Mouse (Mus musculus) liver, embryonic 14.5 days (tissue): Measurements from ENCODE around the gene Ppfia3. TPM values are rescaled to one million over a fixed set of nuclear protein-coding genes. Genes with fewer than 3 reads are reported as not detected.

Source experiments
- ATAC-seq: fragments of 200-750 bp; cut with Nextera tagmentation; 2 replicates; pipeline ENCODE4 v1.8.0; 2017; ENCODE audit warnings: moderate number of reproducible peaks, mild to moderate bottlenecking, moderate library complexity; ENCODE audit not compliant: insufficient read depth
- DNase-seq, 3 experiments: peaks; one replicate each; pipeline ENCODE4 v3.0.0-alpha.2; 2012 to 2013; ENCODE audit warnings: low read depth in 3 of 3, low spot score in 3 of 3
- H3K27ac ChIP-seq: fragments of 300-500 bp; sonication (generic); 2 replicates; pipeline ENCODE4 v1.5.1; 2014; ENCODE audit warnings: moderate library complexity, mild to moderate bottlenecking, control low read depth, inconsistent platforms
- H3K27me3 ChIP-seq: fragments of 300-500 bp; sonication (generic); 2 replicates; pipeline ENCODE4 v1.6.1; 2014; ENCODE audit warnings: mild to moderate bottlenecking, low read length, moderate library complexity; ENCODE audit not compliant: control insufficient read depth, insufficient read depth
- H3K36me3 ChIP-seq: fragments of 300-500 bp; sonication (generic); replicated peaks from 2 replicates; pipeline ENCODE4 v1.6.1; 2014; ENCODE audit warnings: low read depth; ENCODE audit not compliant: control insufficient read depth, insufficient read depth
- H3K4me1 ChIP-seq, 2 experiments: fragments of 200-500 bp in 1 of 2; fragments of 300-500 bp in 1 of 2; sonication (generic) in 1 of 2; replicated peaks; 2 replicates each; pipeline ENCODE4 v1.6.1; 2012 to 2014; ENCODE audit warnings: antibody characterized with exemption in 1 of 2, inconsistent platforms in 1 of 2, low read length in 1 of 2; ENCODE audit not compliant: control insufficient read depth in 2 of 2, insufficient read depth in 2 of 2
- H3K4me2 ChIP-seq: fragments of 300-500 bp; sonication (generic); 2 replicates; pipeline ENCODE4 v1.6.1; 2014; ENCODE audit warnings: low read depth, mild to moderate bottlenecking, control low read depth, moderate library complexity
- H3K4me3 ChIP-seq, 2 experiments: fragments of 200-500 bp in 1 of 2; fragments of 300-500 bp in 1 of 2; sonication (generic) in 1 of 2; 2 replicates each; pipeline ENCODE4 v1.5.1; 2012 to 2014; ENCODE audit warnings: low read depth in 2 of 2, low read length in 2 of 2, mild to moderate bottlenecking in 2 of 2, control low read depth in 1 of 2, inconsistent platforms in 1 of 2, moderate library complexity in 1 of 2; ENCODE audit not compliant: insufficient read depth in 1 of 2
- H3K9ac ChIP-seq: fragments of 300-500 bp; sonication (generic); replicated peaks from 2 replicates; pipeline ENCODE4 v1.6.1; 2014; ENCODE audit warnings: mild to moderate bottlenecking, control low read depth, moderate library complexity
- H3K9me3 ChIP-seq: fragments of 300-500 bp; sonication (generic); 2 replicates; pipeline ENCODE4 v1.6.1; 2016; ENCODE audit warnings: low read length, mixed read lengths; ENCODE audit not compliant: control insufficient read depth
- CTCF ChIP-seq: IDR thresholded peaks from 2 replicates; pipeline ENCODE4 v1.5.1; 2016; ENCODE audit warnings: antibody characterized with exemption, low read depth, control low read depth
- EP300 ChIP-seq: IDR thresholded peaks from 2 replicates; pipeline ENCODE4 v1.6.1; 2016; ENCODE audit warnings: antibody characterized with exemption, low read depth
- WGBS: fragments of 180-500 bp; shearing (Covaris S2); extraction: QIAGEN DNeasy Blood & Tissue Kit; methylation state at CpG from one replicate; pipeline ENCODE4 v1.1.7; 2014; ENCODE audit not compliant: insufficient replicate concordance; 5-methylcytosine and 5-hydroxymethylcytosine counted together
- polyA plus RNA-seq, 2 experiments: library from polyadenylated mRNA; depleted of rRNA in 1 of 2; stranded (reverse) in 1 of 2; unstranded in 1 of 2; fragments of >200 nt; fragmentation: Nextera tagmentation in 1 of 2; extraction: Ambion mirVana in 1 of 2; gene quantifications; 2 replicates each; pipeline versions ENCODE4 v1.2.1 to v1.2.3; 2012 to 2014

Ppfia3 gene
- polyA plus RNA-seq, 2 experiments: 0.21 TPM; not detected in 1

DNA sequence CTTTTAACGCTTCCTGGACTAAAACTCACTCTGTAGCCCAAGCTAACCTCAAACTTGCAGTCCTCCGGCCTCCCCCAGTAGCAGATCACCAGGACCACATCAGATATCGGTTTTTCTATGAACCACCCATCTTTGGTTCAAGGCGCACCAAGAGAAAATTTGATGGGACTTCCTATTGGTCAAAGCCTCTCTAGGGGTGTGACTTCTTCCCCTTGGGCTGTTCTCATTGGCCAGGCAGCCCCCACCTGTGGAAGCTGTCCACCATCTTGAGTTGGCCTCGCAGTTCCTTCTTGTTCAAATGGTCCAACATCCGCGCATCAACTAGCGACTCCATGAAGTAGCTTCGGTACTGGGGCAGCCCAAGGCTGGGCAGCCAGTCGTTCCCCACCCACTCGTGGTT, 24.7 kb downstream of the Ppfia3 start:
- no peak overlapping the region for H3K4me3 ChIP-seq
- H3K27ac ChIP-seq: no peak overlapping the region
- H3K9me3 ChIP-seq: no peaks in the 10 kb centered on the region
- ATAC-seq (no peak), DNase-seq (no peak)
- WGBS: 70% methylated on average over 11 of the region's 11 CpGs
- TF ChIP-seq EP300: no peak
- no peak for TF ChIP-seq CTCF
- H3K36me3 ChIP-seq: no peaks in the 10 kb centered on the region
- H3K9ac ChIP-seq: no peak overlapping the region
- peaks cover 15 to 31% of the 10 kb centered on the region in 2 experiments for H3K4me1 ChIP-seq
- peaks cover 2% of the 10 kb centered on the region; the same call in 1 of the 2 replicates for H3K27me3 ChIP-seq
- no peak overlapping the region for H3K4me2 ChIP-seq

DNA sequence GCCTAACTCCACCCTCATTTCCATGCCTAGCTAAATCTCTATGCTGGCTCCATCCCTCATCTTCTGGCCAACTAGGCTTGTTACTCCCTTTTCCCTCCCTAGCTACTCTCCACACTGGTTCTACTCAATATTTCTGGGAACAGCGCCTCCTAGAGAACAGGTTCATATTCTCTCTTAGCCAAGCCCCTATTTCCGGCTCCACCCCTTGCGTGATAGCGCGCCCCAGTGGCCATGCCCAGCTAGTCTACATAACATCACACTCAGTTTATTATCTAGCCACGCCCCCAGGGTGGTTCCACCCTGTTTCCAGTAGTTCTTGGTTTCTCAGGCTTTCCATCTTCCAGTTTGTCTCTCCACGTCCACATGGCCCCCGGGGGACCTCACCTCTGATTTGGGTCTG, 25.5 kb downstream of the Ppfia3 start:
- peaks cover 15 to 31% of the 10 kb centered on the region in 2 experiments for H3K4me1 ChIP-seq
- no peak overlapping the region for H3K4me3 ChIP-seq
- DNase-seq (peak; percentile 76 to 82 (median 77)), ATAC-seq (peak; percentile 50)
- no peaks in the 10 kb centered on the region for H3K9me3 ChIP-seq
- no peak overlapping the region for H3K9ac ChIP-seq
- no peak for TF ChIP-seq EP300
- peak; percentile 87 for TF ChIP-seq CTCF
- 2% methylated on average over 8 of the region's 8 CpGs for WGBS
- peaks cover 2% of the 10 kb centered on the region; the same call in 1 of the 2 replicates for H3K27me3 ChIP-seq
- H3K36me3 ChIP-seq: no peaks in the 10 kb centered on the region
- H3K27ac ChIP-seq: no peak overlapping the region
- H3K4me2 ChIP-seq: peak overlapping the region; percentile 81

DNA sequence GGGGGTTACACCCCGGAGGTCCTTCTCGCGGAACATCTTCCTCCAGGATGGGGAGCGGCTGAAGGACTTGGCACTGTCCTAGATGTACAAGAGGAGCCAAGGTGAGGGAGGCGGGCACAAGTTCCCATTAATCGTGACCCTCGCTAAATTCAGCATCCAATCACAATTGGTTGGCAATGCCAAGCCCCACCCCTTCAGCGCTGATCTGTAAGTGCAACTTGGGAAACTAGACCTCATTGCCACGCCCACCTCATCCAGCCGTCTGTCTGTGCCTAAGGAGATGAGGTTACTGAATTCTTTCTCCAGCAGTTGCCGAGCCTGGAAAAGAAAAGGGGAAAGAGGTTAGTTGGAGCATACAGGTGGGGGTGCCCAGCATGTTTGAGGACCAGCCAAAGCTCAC, 26.1 kb downstream of the Ppfia3 start:
- TF ChIP-seq CTCF: no peak
- TF ChIP-seq EP300: no peak
- H3K4me1 ChIP-seq: peaks cover 15 to 31% of the 10 kb centered on the region in 2 experiments
- H3K4me3 ChIP-seq: peak overlapping the region; percentile 36 to 51
- ATAC-seq: peak; percentile 42; the same call in 1 of the 2 replicates
- H3K27me3 ChIP-seq: peaks cover 2% of the 10 kb centered on the region; the same call in 1 of the 2 replicates
- H3K27ac ChIP-seq: no peak overlapping the region
- no peak overlapping the region for H3K9ac ChIP-seq
- DNase-seq: peak; percentile 56 to 57 (median 57)
- 1% methylated on average over 11 of the region's 11 CpGs for WGBS
- peak overlapping the region; percentile 81 for H3K4me2 ChIP-seq
- no peaks in the 10 kb centered on the region for H3K36me3 ChIP-seq
- no peaks in the 10 kb centered on the region for H3K9me3 ChIP-seq

DNA sequence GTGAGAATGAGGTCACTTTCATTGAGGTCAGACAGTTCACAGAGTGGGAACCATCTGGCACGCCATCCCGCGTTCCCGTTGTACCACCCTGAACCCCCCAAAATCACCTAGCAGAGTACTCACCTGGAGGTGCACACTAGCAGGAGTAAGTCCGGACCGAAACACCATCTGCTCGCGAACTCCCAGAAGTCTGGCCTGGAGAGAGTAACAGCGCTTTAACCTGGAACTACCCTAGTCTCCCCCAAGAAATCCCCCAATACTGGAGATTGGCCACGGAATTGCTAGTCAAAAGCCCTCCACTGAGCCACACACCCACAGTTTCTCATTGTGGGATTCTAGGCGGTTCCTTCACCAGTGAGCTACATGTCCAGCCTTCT, 26.8 kb downstream of the Ppfia3 start:
- H3K27me3 ChIP-seq: peaks cover 2% of the 10 kb centered on the region; the same call in 1 of the 2 replicates
- no peaks in the 10 kb centered on the region for H3K9me3 ChIP-seq
- WGBS: 2% methylated on average over 11 of the region's 11 CpGs
- peaks cover 15 to 31% of the 10 kb centered on the region in 2 experiments for H3K4me1 ChIP-seq
- H3K4me3 ChIP-seq: peak overlapping the region; percentile 36 to 51
- DNase-seq (no peak), ATAC-seq (no peak)
- H3K9ac ChIP-seq: no peak overlapping the region
- peak overlapping the region; percentile 81 for H3K4me2 ChIP-seq
- no peak overlapping the region for H3K27ac ChIP-seq
- TF ChIP-seq EP300 (no peak), CTCF (no peak)
- H3K36me3 ChIP-seq: no peaks in the 10 kb centered on the region

DNA sequence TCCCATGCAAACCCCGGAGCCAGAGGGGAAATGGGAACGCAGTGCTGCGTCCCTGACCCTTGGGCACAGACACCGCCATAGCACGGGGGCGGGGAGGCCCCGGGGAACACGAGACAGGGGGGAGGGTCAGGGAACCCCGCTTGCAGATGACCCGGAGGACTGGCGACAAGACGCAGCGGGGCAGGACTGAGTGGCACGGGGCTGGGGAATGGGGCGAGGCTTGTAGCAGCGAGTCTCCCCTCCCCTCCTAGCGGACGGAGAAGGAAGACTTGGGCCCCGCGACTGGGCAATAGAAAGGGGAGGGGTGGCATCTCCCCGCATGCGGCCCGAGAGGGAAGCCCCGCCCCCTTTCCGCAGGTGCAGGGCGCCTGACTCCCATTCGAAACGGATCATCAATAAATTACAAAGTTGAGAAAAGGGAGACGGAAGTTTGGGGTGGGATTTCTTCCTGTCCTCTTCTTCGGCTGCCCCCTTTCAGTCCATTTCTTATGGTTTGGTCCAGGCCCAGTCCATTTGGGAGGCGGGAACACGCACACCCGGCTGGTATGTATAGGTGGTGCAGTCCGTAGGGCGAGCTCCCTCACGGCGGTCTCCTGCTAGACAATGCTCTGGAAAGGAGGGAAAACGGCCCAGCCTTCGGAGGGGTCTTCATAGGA, 27.3 kb downstream of the Ppfia3 start:
- TF ChIP-seq CTCF (peak; percentile 54), EP300 (no peak; the same call in 1 of the 2 replicates)
- DNase-seq: peak; percentile 50 to 57 (median 50)
- peak; percentile 80 for ATAC-seq
- H3K4me3 ChIP-seq: peak overlapping the region; percentile 36 to 51
- H3K9ac ChIP-seq: peak overlapping the region; percentile 50
- no peaks in the 10 kb centered on the region for H3K36me3 ChIP-seq
- H3K27me3 ChIP-seq: peaks cover 2% of the 10 kb centered on the region; the same call in 1 of the 2 replicates
- under 1% methylated on average over 37 of the region's 39 CpGs for WGBS
- peak overlapping the region; percentile 81 for H3K4me2 ChIP-seq
- peaks cover 15 to 31% of the 10 kb centered on the region in 2 experiments for H3K4me1 ChIP-seq
- no peaks in the 10 kb centered on the region for H3K9me3 ChIP-seq
- H3K27ac ChIP-seq: no peak overlapping the region
